Mouse (Mus musculus): ENCODE results near the gene Wdpcp.
A peak's percentile ranks its signal among the peaks of the same experiment; 100 is the strongest.

Gene Wdpcp

GRCm38 (mm10) chr11:21570109-21570474 is 1.9 kb upstream of the Wdpcp start:
- no peak for DNase-seq

GRCm38 (mm10) chr11:21570973-21571372 is 1.1 kb upstream of the Wdpcp start:
- DNase-seq = peak; percentile 45

- DNase-seq = no peak
These were observed 9.4 kb downstream of the Wdpcp start for GRCm38 (mm10) chr11:21581472-21581871.

- DNase-seq = no peak
These were observed 11.3 kb downstream of the Wdpcp start for GRCm38 (mm10) chr11:21583286-21583685.

GRCm38 (mm10) chr11:21602497-21602896 is 30.5 kb downstream of the Wdpcp start:
- DNase-seq = no peak

GRCm38 (mm10) chr11:21615915-21616314 is 43.9 kb downstream of the Wdpcp start:
- no peak for DNase-seq

GRCm38 (mm10) chr11:21634171-21634907 is 62.3 kb downstream of the Wdpcp start:
- no peak for DNase-seq

GRCm38 (mm10) chr11:21638341-21638740 is 66.3 kb downstream of the Wdpcp start:
- no peak for DNase-seq

- no peak for DNase-seq
These were observed 67.5 kb downstream of the Wdpcp start for GRCm38 (mm10) chr11:21639534-21639933.

- no peak for DNase-seq
These were observed 72.2 kb downstream of the Wdpcp start for GRCm38 (mm10) chr11:21644231-21644630.

- DNase-seq = no peak
These were observed 74.1 kb downstream of the Wdpcp start for GRCm38 (mm10) chr11:21646136-21646535.

GRCm38 (mm10) chr11:21658985-21659384 is 87.0 kb downstream of the Wdpcp start:
- peak; percentile 11 for DNase-seq

GRCm38 (mm10) chr11:21677034-21677433 is 105.0 kb downstream of the Wdpcp start:
- DNase-seq = no peak

- DNase-seq = no peak
These were observed 116.4 kb downstream of the Wdpcp start for GRCm38 (mm10) chr11:21688441-21688840.

GRCm38 (mm10) chr11:21690730-21691129 is 118.7 kb downstream of the Wdpcp start:
- DNase-seq = no peak

- no peak for DNase-seq
These were observed 122.1 kb downstream of the Wdpcp start for GRCm38 (mm10) chr11:21694087-21694486.

GRCm38 (mm10) chr11:21697642-21698041 is 125.6 kb downstream of the Wdpcp start:
- DNase-seq = no peak

GRCm38 (mm10) chr11:21713508-21713907 is 141.5 kb downstream of the Wdpcp start:
- no peak for DNase-seq

GRCm38 (mm10) chr11:21714065-21714464 is 142.0 kb downstream of the Wdpcp start:
- no peak for DNase-seq

- no peak for DNase-seq
These were observed 154.3 kb downstream of the Wdpcp start for GRCm38 (mm10) chr11:21726329-21726728.

GRCm38 (mm10) chr11:21729056-21729455 is 157.0 kb downstream of the Wdpcp start:
- no peak for DNase-seq

- DNase-seq = no peak
These were observed 157.9 kb downstream of the Wdpcp start for GRCm38 (mm10) chr11:21729961-21730360.

- no peak for DNase-seq
These were observed 163.2 kb downstream of the Wdpcp start for GRCm38 (mm10) chr11:21735272-21735671.

- no peak for DNase-seq
These were observed 177.5 kb downstream of the Wdpcp start for GRCm38 (mm10) chr11:21749487-21749886.

- no peak for DNase-seq
These were observed 191.2 kb downstream of the Wdpcp start for GRCm38 (mm10) chr11:21763201-21763600.

Measured in thymus, postnatal 14 days (tissue).